Mouse (Mus musculus): ENCODE data around the gene Acin1.

DNA sequence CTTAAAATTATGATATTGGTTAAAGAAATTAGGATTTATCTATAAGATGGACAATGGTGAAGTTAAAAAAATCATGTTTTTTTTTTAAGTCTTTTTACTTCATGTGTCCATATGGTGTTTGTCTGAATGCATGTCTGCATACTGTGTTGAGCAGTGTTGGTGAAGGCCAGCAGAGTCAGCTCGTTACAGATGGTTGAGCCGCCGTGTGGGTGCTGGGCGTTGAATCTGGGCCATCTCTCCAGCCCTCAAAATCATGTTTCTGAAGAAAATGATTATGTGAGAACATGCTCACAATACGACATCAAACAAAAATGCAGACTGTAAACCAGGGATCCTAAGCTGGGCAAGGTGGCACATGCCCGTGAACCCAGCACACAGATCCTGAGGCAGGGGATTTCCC is 43.6 kb upstream of the Acin1 start:
- no peak for TF ChIP-seq CTCF (conservative IDR thresholded peaks at IDR 0.05 in 1 of 2, IDR thresholded peaks at IDR 0.05 in 1 of 2; ENCODE audit: low read depth in 2 of 2, low read length in 2 of 2)
- TF ChIP-seq MXI1 (IDR thresholded peaks at IDR 0.05; ENCODE audit: low read depth, low read length) = no peak
- TF ChIP-seq POLR2A (IDR thresholded peaks at IDR 0.05; ENCODE audit: low read depth, low read length) = no peak
- no peak for TF ChIP-seq MAFK (IDR thresholded peaks at IDR 0.05; ENCODE audit: insufficient replicate concordance, low read length)
- no peak for TF ChIP-seq EP300 (IDR thresholded peaks at IDR 0.05; ENCODE audit: low read length)

Data from CH12.LX (cell line).